Mouse (Mus musculus) limb, embryonic 10.5 days (tissue): Measurements from ENCODE around the gene Pogk. TPM values are rescaled to one million over a fixed set of nuclear protein-coding genes. Genes with fewer than 3 reads are reported as not detected.

ENCODE experiments used
- DNase-seq: peaks from one replicate; pipeline ENCODE4 v3.0.0-alpha.2; 2017; ENCODE audit warnings: low spot score
- H3K27ac ChIP-seq: fragments of 300-500 bp; sonication (generic); 2 replicates; pipeline ENCODE4 v1.5.1; 2016; ENCODE audit warnings: mild to moderate bottlenecking
- H3K27me3 ChIP-seq: fragments of 300-500 bp; sonication (generic); 2 replicates; pipeline ENCODE4 v1.6.1; 2016; ENCODE audit warnings: low read depth, mild to moderate bottlenecking; ENCODE audit not compliant: poor library complexity, severe bottlenecking
- H3K36me3 ChIP-seq: fragments of 300-500 bp; sonication (generic); 2 replicates; pipeline ENCODE4 v1.6.1; 2016; ENCODE audit warnings: mild to moderate bottlenecking, moderate library complexity
- H3K4me1 ChIP-seq: fragments of 300-500 bp; sonication (generic); 2 replicates; pipeline ENCODE4 v1.6.1; 2016
- H3K4me3 ChIP-seq: fragments of 300-500 bp; sonication (generic); 2 replicates; pipeline ENCODE4 v1.5.1; 2016; ENCODE audit warnings: mild to moderate bottlenecking, moderate library complexity
- H3K9me3 ChIP-seq: fragments of 300-500 bp; sonication (generic); replicated peaks from 2 replicates; pipeline ENCODE4 v1.6.1; 2016; ENCODE audit warnings: mild to moderate bottlenecking
- WGBS: fragments of 180-500 bp; shearing (Covaris S2); methylation state at CpG from one replicate; pipeline ENCODE4 v1.1.7; 2016; 5-methylcytosine and 5-hydroxymethylcytosine counted together
- polyA plus RNA-seq: library from polyadenylated mRNA; unstranded; fragments of >200 nt; fragmentation: Nextera tagmentation; extraction: Ambion mirVana; gene quantifications from 2 replicates; pipeline ENCODE4 v1.2.1, GENCODE M21; 2016

The Pogk gene
- polyA plus RNA-seq, 1 experiment from 2014 or later = 24.6 TPM

- Histone ChIP-seq H3K4me1 (no peaks in the 10 kb centered on the region), H3K4me3 (no peak overlapping the region), H3K27me3 (no peaks in the 10 kb centered on the region), H3K27ac (no peak overlapping the region), H3K36me3 (peaks cover 100% of the 10 kb centered on the region), H3K9me3 (no peaks in the 10 kb centered on the region)
- no peak for DNase-seq
- WGBS = 83% methylated on average over 4 of the region's 4 CpGs
Measured at GRCm38 (mm10) chr1:166394770-166395169, 14.9 kb downstream of the Pogk start.

GRCm38 (mm10) chr1:166391671-166392070 is 18.0 kb downstream of the Pogk start:
- DNase-seq = no peak
- Histone ChIP-seq H3K4me1 (no peaks in the 10 kb centered on the region), H3K9me3 (no peaks in the 10 kb centered on the region), H3K36me3 (peaks cover 100% of the 10 kb centered on the region), H3K27me3 (no peaks in the 10 kb centered on the region), H3K27ac (no peak overlapping the region), H3K4me3 (no peak overlapping the region)
- WGBS = 95% methylated on average over 6 of the region's 6 CpGs

- 96% methylated on average over 16 of the region's 16 CpGs for WGBS
- peak; percentile 27 for DNase-seq
- Histone ChIP-seq H3K4me3 (no peak overlapping the region), H3K27ac (no peak overlapping the region), H3K27me3 (no peaks in the 10 kb centered on the region), H3K9me3 (no peaks in the 10 kb centered on the region), H3K36me3 (peaks cover 100% of the 10 kb centered on the region), H3K4me1 (no peaks in the 10 kb centered on the region)
Measured at GRCm38 (mm10) chr1:166389406-166390125, 20.1 kb downstream of the Pogk start.

- Histone ChIP-seq H3K27ac (no peak overlapping the region), H3K36me3 (peaks cover 100% of the 10 kb centered on the region), H3K27me3 (no peaks in the 10 kb centered on the region), H3K4me3 (no peak overlapping the region), H3K4me1 (0 out of 2 replicates have a peak, but pooled peaks cover under 1% of the 10 kb centered on the region), H3K9me3 (no peaks in the 10 kb centered on the region)
- 96% methylated on average over 11 of the region's 11 CpGs for WGBS
- DNase-seq = peak; percentile 21
Measured at GRCm38 (mm10) chr1:166388511-166388910, 21.2 kb downstream of the Pogk start.

- H3K4me3 ChIP-seq = no peak overlapping the region
- no peaks in the 10 kb centered on the region for H3K9me3 ChIP-seq
- H3K4me1 ChIP-seq = peaks cover 20% of the 10 kb centered on the region
- no peaks in the 10 kb centered on the region for H3K27me3 ChIP-seq
- no peak overlapping the region for H3K27ac ChIP-seq
- 90% methylated on average over 5 of the region's 5 CpGs for WGBS
- no peak for DNase-seq
- peaks cover 90% of the 10 kb centered on the region for H3K36me3 ChIP-seq
Measured at GRCm38 (mm10) chr1:166385431-166385830, 24.2 kb downstream of the Pogk start.

- 95% methylated on average over 10 of the region's 10 CpGs for WGBS
- peaks cover 22% of the 10 kb centered on the region for H3K4me1 ChIP-seq
- no peak overlapping the region for H3K27ac ChIP-seq
- no peaks in the 10 kb centered on the region for H3K9me3 ChIP-seq
- no peaks in the 10 kb centered on the region for H3K27me3 ChIP-seq
- H3K36me3 ChIP-seq = peaks cover 81% of the 10 kb centered on the region
- DNase-seq = no peak
- no peak overlapping the region for H3K4me3 ChIP-seq
Measured at GRCm38 (mm10) chr1:166384614-166385013, 25.0 kb downstream of the Pogk start.

GRCm38 (mm10) chr1:166382626-166383025 is 27.0 kb downstream of the Pogk start:
- Histone ChIP-seq H3K27me3 (no peaks in the 10 kb centered on the region), H3K9me3 (no peaks in the 10 kb centered on the region), H3K4me3 (no peak overlapping the region), H3K4me1 (peaks cover 30% of the 10 kb centered on the region), H3K36me3 (peaks cover 62% of the 10 kb centered on the region), H3K27ac (no peak overlapping the region)
- WGBS = 90% methylated on average over 4 of the region's 4 CpGs
- no peak for DNase-seq

- peaks cover 30% of the 10 kb centered on the region for H3K4me1 ChIP-seq
- no peak overlapping the region for H3K27ac ChIP-seq
- 80% methylated on average over 5 of the region's 5 CpGs for WGBS
- H3K36me3 ChIP-seq = peaks cover 54% of the 10 kb centered on the region
- H3K4me3 ChIP-seq = no peak overlapping the region
- no peaks in the 10 kb centered on the region for H3K9me3 ChIP-seq
- no peaks in the 10 kb centered on the region for H3K27me3 ChIP-seq
- DNase-seq = no peak
Measured at GRCm38 (mm10) chr1:166381821-166382220, 27.8 kb downstream of the Pogk start.

- no peak for DNase-seq
- H3K36me3 ChIP-seq = peaks cover 49% of the 10 kb centered on the region
- H3K4me3 ChIP-seq = no peak overlapping the region
- H3K4me1 ChIP-seq = peaks cover 30% of the 10 kb centered on the region
- H3K27ac ChIP-seq = no peak overlapping the region
- H3K27me3 ChIP-seq = no peaks in the 10 kb centered on the region
- 94% methylated on average over 10 of the region's 10 CpGs for WGBS
- H3K9me3 ChIP-seq = no peaks in the 10 kb centered on the region
Measured at GRCm38 (mm10) chr1:166381336-166381735, 28.3 kb downstream of the Pogk start.

GRCm38 (mm10) chr1:166379630-166380231 is 29.9 kb downstream of the Pogk start:
- DNase-seq = peak; percentile 75
- Histone ChIP-seq H3K4me1 (peaks cover 30% of the 10 kb centered on the region), H3K27ac (peak overlapping the region; percentile 98), H3K4me3 (peak overlapping the region; percentile 99), H3K9me3 (no peaks in the 10 kb centered on the region), H3K27me3 (no peaks in the 10 kb centered on the region), H3K36me3 (peaks cover 33% of the 10 kb centered on the region)
- WGBS = under 1% methylated on average over 41 of the region's 41 CpGs

GRCm38 (mm10) chr1:166379013-166379629 is 30.5 kb downstream of the Pogk start, which contains the start of gene Tada1:
Gene Tada1, plus strand, starts transcription at chr1:166379097.
- DNase-seq = peak; percentile 98
- peak within 1 kb of the TSS; percentile 98 for H3K27ac ChIP-seq
- WGBS = under 1% methylated on average over 81 of the region's 81 CpGs
- H3K4me1 ChIP-seq = peaks cover 30% of the 10 kb centered on the region
- peaks cover 27% of the 10 kb centered on the region for H3K36me3 ChIP-seq
- H3K4me3 ChIP-seq = peak within 1 kb of the TSS; percentile 99
- H3K27me3 ChIP-seq = no peaks in the 10 kb centered on the region
- H3K9me3 ChIP-seq = no peaks in the 10 kb centered on the region

GRCm38 (mm10) chr1:166378431-166379012 is 31.1 kb downstream of the Pogk start:
- H3K4me1 ChIP-seq = peaks cover 29% of the 10 kb centered on the region
- peaks cover 21% of the 10 kb centered on the region for H3K36me3 ChIP-seq
- no peaks in the 10 kb centered on the region for H3K27me3 ChIP-seq
- no peaks in the 10 kb centered on the region for H3K9me3 ChIP-seq
- WGBS = 7% methylated on average over 21 of the region's 21 CpGs
- no peak for DNase-seq
- H3K27ac ChIP-seq = peak overlapping the region; percentile 98
- H3K4me3 ChIP-seq = peak overlapping the region; percentile 99

- Histone ChIP-seq H3K4me3 (no peak overlapping the region), H3K4me1 (peaks cover 24% of the 10 kb centered on the region), H3K9me3 (no peaks in the 10 kb centered on the region), H3K27ac (no peak overlapping the region), H3K27me3 (no peaks in the 10 kb centered on the region), H3K36me3 (peaks cover 7% of the 10 kb centered on the region)
- 72% methylated on average over 6 of the region's 6 CpGs for WGBS
- no peak for DNase-seq
Measured at GRCm38 (mm10) chr1:166377171-166377570, 32.5 kb downstream of the Pogk start.
